Mouse (Mus musculus) forebrain, embryonic 15.5 days (tissue): Measurements from ENCODE around the gene Rdh7. TPM values are rescaled to one million over a fixed set of nuclear protein-coding genes. Genes with fewer than 3 reads are reported as not detected.
"Not testable (repeated sequence)": the region's sequence is repeated elsewhere in the genome, so short reads cannot be mapped to it uniquely, and the experiment has no call there.

Source experiments
- ATAC-seq: fragments of 200-750 bp; cut with Nextera tagmentation; replicated peaks from 2 replicates; pipeline ENCODE4 v1.8.0; 2017; ENCODE audit warnings: mild to moderate bottlenecking, moderate TSS enrichment, moderate library complexity
- H3K27ac ChIP-seq: fragments of 300-500 bp; sonication (generic); replicated peaks from 2 replicates; pipeline ENCODE4 v1.5.1; 2015; ENCODE audit warnings: mild to moderate bottlenecking, inconsistent platforms
- H3K27me3 ChIP-seq: fragments of 300-500 bp; sonication (generic); 2 replicates; pipeline ENCODE4 v1.6.1; 2015; ENCODE audit warnings: inconsistent platforms
- H3K36me3 ChIP-seq: fragments of 300-500 bp; sonication (generic); 2 replicates; pipeline ENCODE4 v1.6.1; 2015; ENCODE audit warnings: mild to moderate bottlenecking, inconsistent platforms
- H3K4me1 ChIP-seq: fragments of 300-500 bp; sonication (generic); 2 replicates; pipeline ENCODE4 v1.6.1; 2015; ENCODE audit warnings: inconsistent platforms
- H3K4me2 ChIP-seq: fragments of 300-500 bp; sonication (generic); replicated peaks from 2 replicates; pipeline ENCODE4 v1.6.1; 2015; ENCODE audit warnings: mild to moderate bottlenecking, inconsistent platforms
- H3K4me3 ChIP-seq: fragments of 300-500 bp; sonication (generic); 2 replicates; pipeline ENCODE4 v1.5.1; 2015; ENCODE audit warnings: mild to moderate bottlenecking, inconsistent platforms
- H3K9ac ChIP-seq: fragments of 300-500 bp; sonication (generic); replicated peaks from 2 replicates; pipeline ENCODE4 v1.6.1; 2015; ENCODE audit warnings: mild to moderate bottlenecking, inconsistent platforms
- H3K9me3 ChIP-seq: fragments of 300-500 bp; sonication (generic); 2 replicates; pipeline ENCODE4 v1.6.1; 2016; ENCODE audit warnings: inconsistent platforms
- WGBS: fragments of 180-500 bp; shearing (Covaris S2); methylation state at CpG from one replicate; pipeline ENCODE4 v1.1.7; 2015; ENCODE audit warnings: mixed read lengths; 5-methylcytosine and 5-hydroxymethylcytosine counted together
- polyA plus RNA-seq: library from polyadenylated mRNA; unstranded; fragments of >200 nt; fragmentation: Nextera tagmentation; extraction: Ambion mirVana; gene quantifications from 2 replicates; pipeline ENCODE4 v1.2.1, GENCODE M21; 2015

Rdh7 gene
- polyA plus RNA-seq, 1 experiment from 2014 or later, result not detected

GRCm38 (mm10) chr10:127886551-127886950 is 2.1 kb downstream of the Rdh7 start:
- 73% methylated on average over 1 of the region's 1 CpGs for WGBS
- H3K27me3 ChIP-seq, result no peaks in the 10 kb centered on the region
- no peaks in the 10 kb centered on the region for H3K9me3 ChIP-seq
- no peaks in the 10 kb centered on the region for H3K36me3 ChIP-seq
- ATAC-seq, result no peak
- no peak overlapping the region for H3K27ac ChIP-seq
- H3K4me3 ChIP-seq, result no peak overlapping the region
- H3K4me1 ChIP-seq, result peaks cover 4% of the 10 kb centered on the region; the same call in 1 of the 2 replicates
- H3K4me2 ChIP-seq, result no peak overlapping the region
- H3K9ac ChIP-seq, result no peak overlapping the region

- no peak for ATAC-seq
- WGBS, result 69% methylated on average over 4 of the region's 4 CpGs
Measured at GRCm38 (mm10) chr10:127881041-127881440, 7.6 kb downstream of the Rdh7 start.

GRCm38 (mm10) chr10:127879155-127879688 is 9.4 kb downstream of the Rdh7 start:
- no peak overlapping the region for H3K4me2 ChIP-seq
- no peak for ATAC-seq
- no peaks in the 10 kb centered on the region for H3K4me1 ChIP-seq
- no peaks in the 10 kb centered on the region for H3K36me3 ChIP-seq
- no peak overlapping the region for H3K9ac ChIP-seq
- 87% methylated on average over 3 of the region's 3 CpGs for WGBS
- no peak overlapping the region for H3K27ac ChIP-seq
- no peak overlapping the region for H3K4me3 ChIP-seq
- no peaks in the 10 kb centered on the region for H3K27me3 ChIP-seq
- no peaks in the 10 kb centered on the region for H3K9me3 ChIP-seq

More at GRCm38 (mm10) chr10:127881041-127881440, 7.6 kb downstream of the Rdh7 start:
- no peaks in the 10 kb centered on the region for H3K9me3 ChIP-seq
- H3K4me3 ChIP-seq, result no peak overlapping the region
- no peak overlapping the region for H3K9ac ChIP-seq
- H3K4me1 ChIP-seq, result no peaks in the 10 kb centered on the region
- no peak overlapping the region for H3K27ac ChIP-seq
- H3K4me2 ChIP-seq, result no peak overlapping the region
- no peaks in the 10 kb centered on the region for H3K36me3 ChIP-seq
- no peaks in the 10 kb centered on the region for H3K27me3 ChIP-seq

- H3K36me3 ChIP-seq, result no peaks in the 10 kb centered on the region
- H3K4me3 ChIP-seq, result no peak overlapping the region
- H3K9me3 ChIP-seq, result no peaks in the 10 kb centered on the region
- no peak overlapping the region for H3K9ac ChIP-seq
- no peaks in the 10 kb centered on the region for H3K4me1 ChIP-seq
- H3K27ac ChIP-seq, result no peak overlapping the region
- WGBS, result 73% methylated on average over 3 of the region's 3 CpGs
- H3K4me2 ChIP-seq, result no peak overlapping the region
- no peaks in the 10 kb centered on the region for H3K27me3 ChIP-seq
- no peak for ATAC-seq
Measured at GRCm38 (mm10) chr10:127878262-127879057, 10.2 kb downstream of the Rdh7 start.

- H3K27ac ChIP-seq, result no peak overlapping the region
- H3K4me3 ChIP-seq, result no peak overlapping the region
- no peak overlapping the region for H3K9ac ChIP-seq
- H3K36me3 ChIP-seq, result no peaks in the 10 kb centered on the region
- H3K4me1 ChIP-seq, result no peaks in the 10 kb centered on the region
- H3K9me3 ChIP-seq, result no peaks in the 10 kb centered on the region
- WGBS, result 61% methylated on average over 2 of the region's 2 CpGs
- no peak overlapping the region for H3K4me2 ChIP-seq
- H3K27me3 ChIP-seq, result no peaks in the 10 kb centered on the region
- ATAC-seq, result no peak
Measured at GRCm38 (mm10) chr10:127877681-127878080, 10.9 kb downstream of the Rdh7 start.

GRCm38 (mm10) chr10:127872484-127872883 is 16.1 kb downstream of the Rdh7 start:
- Histone ChIP-seq H3K27me3 (no peaks in the 10 kb centered on the region), H3K9ac (no peak overlapping the region), H3K36me3 (no peaks in the 10 kb centered on the region), H3K4me2 (no peak overlapping the region), H3K9me3 (no peaks in the 10 kb centered on the region), H3K27ac (no peak overlapping the region), H3K4me3 (no peak overlapping the region), H3K4me1 (no peaks in the 10 kb centered on the region)
- no peak for ATAC-seq
- 79% methylated on average over 4 of the region's 4 CpGs for WGBS

GRCm38 (mm10) chr10:127866232-127866631 is 22.4 kb downstream of the Rdh7 start, which contains the start of gene Rdh16f2:
Rdh16f2 (plus strand) TSS chr10:127866474.
- 78% methylated on average over 3 of the region's 3 CpGs for WGBS

GRCm38 (mm10) chr10:127864931-127865330 is 23.7 kb downstream of the Rdh7 start:
- ATAC-seq, result no peak
- Histone ChIP-seq H3K4me3 (no peak overlapping the region), H3K27me3 (no peaks in the 10 kb centered on the region), H3K4me2 (no peak overlapping the region), H3K27ac (no peak overlapping the region), H3K4me1 (no peaks in the 10 kb centered on the region), H3K9me3 (no peaks in the 10 kb centered on the region), H3K9ac (no peak overlapping the region), H3K36me3 (no peaks in the 10 kb centered on the region)

More at GRCm38 (mm10) chr10:127866232-127866631, 22.4 kb downstream of the Rdh7 start, which contains the start of gene Rdh16f2:
- Histone ChIP-seq H3K27ac (no peak within 1 kb of the TSS), H3K4me2 (no peak within 1 kb of the TSS), H3K27me3 (no peaks in the 10 kb centered on the region), H3K4me3 (no peak within 1 kb of the TSS), H3K36me3 (no peaks in the 10 kb centered on the region), H3K9ac (no peak within 1 kb of the TSS), H3K9me3 (no peaks in the 10 kb centered on the region), H3K4me1 (no peaks in the 10 kb centered on the region)
- ATAC-seq, result no peak

GRCm38 (mm10) chr10:127856376-127856775 is 32.2 kb downstream of the Rdh7 start:
- no peak overlapping the region for H3K4me2 ChIP-seq
- no peaks in the 10 kb centered on the region for H3K36me3 ChIP-seq
- H3K27ac ChIP-seq, result no peak overlapping the region
- no peak overlapping the region for H3K4me3 ChIP-seq
- no peaks in the 10 kb centered on the region for H3K27me3 ChIP-seq
- H3K9ac ChIP-seq, result no peak overlapping the region
- no peak for ATAC-seq
- no peaks in the 10 kb centered on the region for H3K4me1 ChIP-seq
- no peaks in the 10 kb centered on the region for H3K9me3 ChIP-seq

GRCm38 (mm10) chr10:127849628-127850027 is 39.0 kb downstream of the Rdh7 start, which contains the start of gene Rdh19:
Rdh19 (plus strand) TSS chr10:127849928.
- Histone ChIP-seq H3K27ac (no peak within 1 kb of the TSS), H3K36me3 (no peaks in the 10 kb centered on the region), H3K27me3 (no peaks in the 10 kb centered on the region), H3K4me3 (no peak within 1 kb of the TSS), H3K9ac (no peak within 1 kb of the TSS), H3K9me3 (no peaks in the 10 kb centered on the region), H3K4me2 (no peak within 1 kb of the TSS), H3K4me1 (no peaks in the 10 kb centered on the region)
- WGBS, result 92% methylated on average over 1 of the region's 1 CpGs
- ATAC-seq, result no peak

GRCm38 (mm10) chr10:127848089-127848488 is 40.5 kb downstream of the Rdh7 start:
- Histone ChIP-seq H3K9me3 (no peaks in the 10 kb centered on the region), H3K27me3 (no peaks in the 10 kb centered on the region), H3K9ac (no peak overlapping the region), H3K36me3 (no peaks in the 10 kb centered on the region), H3K4me1 (no peaks in the 10 kb centered on the region), H3K27ac (no peak overlapping the region), H3K4me2 (no peak overlapping the region), H3K4me3 (no peak overlapping the region)
- WGBS, result 81% methylated on average over 1 of the region's 1 CpGs
- no peak for ATAC-seq

GRCm38 (mm10) chr10:127845945-127846344 is 42.7 kb downstream of the Rdh7 start:
- 89% methylated on average over 5 of the region's 5 CpGs for WGBS

More at GRCm38 (mm10) chr10:127845945-127846344, 42.7 kb downstream of the Rdh7 start:
- H3K4me2 ChIP-seq, H3K27ac ChIP-seq, H3K9me3 ChIP-seq, H3K4me3 ChIP-seq, H3K36me3 ChIP-seq, H3K4me1 ChIP-seq, H3K9ac ChIP-seq, ATAC-seq, H3K27me3 ChIP-seq: not testable (repeated sequence)
